Mouse (Mus musculus) kidney, postnatal 0 days (tissue): Measurements from ENCODE around the gene Ptger4. TPM values are rescaled to one million over a fixed set of nuclear protein-coding genes. Genes with fewer than 3 reads are reported as not detected.
A peak's percentile ranks its signal among the peaks of the same experiment; 100 is the strongest.

Source experiments
- ATAC-seq: fragments of 200-750 bp; cut with Nextera tagmentation; replicated peaks from 2 replicates; pipeline ENCODE4 v1.8.0; 2017; ENCODE audit warnings: low read depth, moderate number of reproducible peaks, moderate TSS enrichment, moderate library complexity; ENCODE audit not compliant: low FRiP score
- DNase-seq: peaks from one replicate; pipeline ENCODE4 v3.0.0-alpha.2; 2016; ENCODE audit warnings: low spot score
- H3K27ac ChIP-seq: fragments of 300-500 bp; sonication (generic); 2 replicates; pipeline ENCODE4 v1.5.1; 2014; ENCODE audit warnings: mild to moderate bottlenecking
- H3K27me3 ChIP-seq: fragments of 300-500 bp; sonication (generic); 2 replicates; pipeline ENCODE4 v1.6.1; 2014; ENCODE audit warnings: low read length, mixed read lengths; ENCODE audit not compliant: insufficient read depth
- H3K36me3 ChIP-seq: fragments of 300-500 bp; sonication (generic); 2 replicates; pipeline ENCODE4 v1.6.1; 2014; ENCODE audit warnings: low read length, mixed read lengths; ENCODE audit not compliant: insufficient read depth
- H3K4me1 ChIP-seq: fragments of 300-500 bp; sonication (generic); replicated peaks from 2 replicates; pipeline ENCODE4 v1.6.1; 2014; ENCODE audit warnings: antibody characterized with exemption, low read length, mixed read lengths; ENCODE audit not compliant: insufficient read depth
- H3K4me2 ChIP-seq: fragments of 300-500 bp; sonication (generic); 2 replicates; pipeline ENCODE4 v1.6.1; 2014; ENCODE audit warnings: mild to moderate bottlenecking, low read length, moderate library complexity, mixed read lengths
- H3K4me3 ChIP-seq: fragments of 300-500 bp; sonication (generic); replicated peaks from 2 replicates; pipeline ENCODE4 v1.5.1; 2014; ENCODE audit warnings: low read depth, low read length
- H3K9ac ChIP-seq: fragments of 300-500 bp; sonication (generic); 2 replicates; pipeline ENCODE4 v1.6.1; 2014; ENCODE audit warnings: low read depth, low read length
- H3K9me3 ChIP-seq: fragments of 300-500 bp; sonication (generic); replicated peaks from 2 replicates; pipeline ENCODE4 v1.6.1; 2016; ENCODE audit warnings: low read length, inconsistent platforms, mixed read lengths
- CTCF ChIP-seq: IDR thresholded peaks from 2 replicates; pipeline ENCODE4 v1.5.1; 2016; ENCODE audit warnings: antibody characterized with exemption, low read depth, mild to moderate bottlenecking, moderate library complexity
- WGBS: fragments of 180-500 bp; shearing (Covaris S2); extraction: QIAGEN DNeasy Blood & Tissue Kit; methylation state at CpG from one replicate; pipeline ENCODE4 v1.1.7; 2014; 5-methylcytosine and 5-hydroxymethylcytosine counted together
- polyA plus RNA-seq: library from polyadenylated mRNA; unstranded; fragments of >200 nt; fragmentation: Nextera tagmentation; extraction: Ambion mirVana; gene quantifications from 2 replicates; pipeline ENCODE4 v1.2.1, GENCODE M21; 2015

Ptger4 gene
- polyA plus RNA-seq, 1 experiment from 2014 or later, result 4.6 TPM

DNA sequence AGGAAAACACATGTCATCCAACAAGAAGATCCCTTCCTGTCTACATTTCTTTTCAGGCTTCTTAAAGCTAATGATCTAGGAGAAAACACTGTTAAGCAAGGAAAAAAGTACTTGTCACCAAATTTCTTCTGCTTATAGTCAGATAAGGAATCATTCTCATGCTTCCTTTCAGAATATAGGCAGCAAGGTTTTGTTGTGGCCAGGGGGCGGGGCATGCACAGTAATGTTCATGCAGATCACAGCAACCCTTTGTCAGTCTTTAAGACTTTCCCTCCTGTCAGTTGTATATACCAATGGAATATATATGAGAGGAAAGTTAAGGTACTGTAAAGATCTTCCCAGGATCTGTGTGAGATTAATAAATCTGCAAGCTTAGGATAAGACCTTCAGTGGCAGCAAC, 30.0 kb upstream of the Ptger4 start:
- no peaks in the 10 kb centered on the region for H3K36me3 ChIP-seq
- ATAC-seq (no peak), DNase-seq (no peak)
- TF ChIP-seq CTCF, result no peak
- no peak overlapping the region for H3K4me3 ChIP-seq
- H3K27me3 ChIP-seq, result no peaks in the 10 kb centered on the region
- H3K9me3 ChIP-seq, result no peaks in the 10 kb centered on the region; the same call in 1 of the 2 replicates
- H3K9ac ChIP-seq, result no peak overlapping the region
- H3K27ac ChIP-seq, result no peak overlapping the region
- WGBS, result 89% methylated on average over 1 of the region's 1 CpGs
- H3K4me2 ChIP-seq, result no peak overlapping the region
- no peaks in the 10 kb centered on the region for H3K4me1 ChIP-seq

DNA sequence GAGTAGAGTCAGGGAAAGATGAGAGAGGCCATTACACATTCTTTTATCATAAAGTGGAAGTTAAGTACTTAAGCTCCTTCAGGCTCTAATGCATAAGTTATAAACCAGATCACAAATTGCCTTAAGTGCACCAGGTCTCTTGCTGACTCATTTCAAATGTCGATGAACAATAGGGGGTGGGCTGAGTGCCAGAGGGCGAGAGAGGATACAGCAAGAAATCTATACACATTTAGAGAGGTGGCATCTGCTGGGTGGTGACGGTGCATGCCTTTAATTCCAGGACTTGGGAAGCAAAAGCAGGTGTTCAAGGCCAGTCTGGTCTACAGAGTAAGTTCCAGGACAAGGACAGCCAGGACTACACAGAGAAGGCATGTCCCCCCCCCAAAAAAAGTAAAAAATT, 22.1 kb upstream of the Ptger4 start:
- DNase-seq, result no peak
- WGBS, result 74% methylated on average over 3 of the region's 3 CpGs

DNA sequence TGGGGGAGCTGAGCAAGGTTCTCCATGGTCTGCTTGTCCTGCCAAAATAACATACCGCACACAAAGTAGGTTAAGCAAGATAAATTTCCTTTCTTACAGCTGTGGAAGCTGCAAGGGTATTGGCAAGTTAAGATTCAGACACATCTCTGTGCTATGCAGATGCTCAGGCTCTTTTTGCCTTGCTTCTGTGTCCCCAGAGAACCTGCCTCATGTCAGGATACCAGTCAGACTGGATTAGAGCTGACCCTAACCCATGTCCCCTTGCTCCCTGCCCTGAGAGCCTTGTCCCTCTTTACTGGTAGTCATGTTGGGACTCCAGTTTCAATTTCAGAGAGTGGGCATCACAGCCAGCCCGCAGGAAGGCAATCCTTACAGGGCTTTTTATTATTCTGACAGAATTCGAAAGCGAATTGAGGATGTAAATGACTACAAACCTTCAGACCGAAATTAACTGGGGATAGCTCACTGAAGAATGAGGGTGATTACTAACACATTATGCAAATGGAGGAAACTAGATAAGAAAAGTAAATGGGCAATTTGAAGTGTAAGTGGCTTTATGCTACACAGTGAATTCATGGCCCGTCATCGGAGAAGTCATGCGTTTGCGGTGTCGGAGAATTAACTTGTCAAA, 19.0 kb upstream of the Ptger4 start:
- 22% methylated on average over 10 of the region's 10 CpGs for WGBS
- ATAC-seq (no peak), DNase-seq (peak; percentile 57)
- Histone ChIP-seq H3K9ac (no peak overlapping the region), H3K4me1 (no peaks in the 10 kb centered on the region), H3K27me3 (no peaks in the 10 kb centered on the region), H3K4me3 (0 out of 2 replicates have a peak overlapping the region, but pooled peaks have one; percentile 4), H3K9me3 (no peaks in the 10 kb centered on the region), H3K4me2 (peak overlapping the region; percentile 32; the same call in 1 of the 2 replicates), H3K36me3 (no peaks in the 10 kb centered on the region), H3K27ac (no peak overlapping the region)
- TF ChIP-seq CTCF, result no peak

More for the DNA sequence above, 22.1 kb upstream of the Ptger4 start:
- no peaks in the 10 kb centered on the region for H3K36me3 ChIP-seq
- TF ChIP-seq CTCF, result no peak
- H3K27ac ChIP-seq, result no peak overlapping the region
- H3K4me2 ChIP-seq, result no peak overlapping the region
- H3K4me3 ChIP-seq, result no peak overlapping the region
- H3K4me1 ChIP-seq, result no peaks in the 10 kb centered on the region
- H3K9me3 ChIP-seq, result no peaks in the 10 kb centered on the region
- H3K27me3 ChIP-seq, result no peaks in the 10 kb centered on the region
- ATAC-seq, result no peak
- no peak overlapping the region for H3K9ac ChIP-seq

DNA sequence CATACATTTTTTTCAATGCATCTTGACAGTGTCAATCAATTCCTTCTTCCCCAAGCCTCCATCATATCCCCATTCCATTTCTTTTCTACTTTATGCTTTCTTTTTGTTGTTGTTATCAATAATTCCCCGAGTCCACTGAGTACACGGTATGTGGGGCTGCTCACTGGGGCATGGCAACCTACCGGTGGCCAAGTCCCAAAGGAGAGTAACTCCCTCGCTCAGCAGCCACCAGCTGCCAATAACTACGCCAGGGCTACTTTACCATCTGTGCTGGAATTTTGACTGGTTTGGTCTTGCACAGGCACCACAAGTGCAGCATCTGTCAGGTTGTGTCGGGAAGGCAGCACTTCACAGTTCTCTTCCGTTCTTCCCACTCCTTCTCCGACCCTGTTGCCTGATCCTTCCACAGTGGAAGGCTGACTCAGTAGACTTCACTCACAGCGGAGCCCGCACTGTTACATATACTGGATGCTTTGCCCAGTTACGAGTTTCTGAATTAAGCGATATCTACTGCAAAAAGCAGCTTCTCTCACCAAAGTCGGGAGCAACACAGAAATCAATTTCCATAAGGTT, 18.2 kb upstream of the Ptger4 start:
- no peaks in the 10 kb centered on the region for H3K36me3 ChIP-seq
- H3K9ac ChIP-seq, result no peak overlapping the region
- WGBS, result 54% methylated on average over 13 of the region's 13 CpGs
- H3K9me3 ChIP-seq, result no peaks in the 10 kb centered on the region
- TF ChIP-seq CTCF, result no peak
- 0 out of 2 replicates have a peak, but pooled peaks have one; percentile 54 for ATAC-seq
- H3K4me2 ChIP-seq, result peak overlapping the region; percentile 21
- no peak overlapping the region for H3K4me3 ChIP-seq
- no peaks in the 10 kb centered on the region for H3K4me1 ChIP-seq
- DNase-seq, result peak; percentile 20
- no peaks in the 10 kb centered on the region for H3K27me3 ChIP-seq
- no peak overlapping the region for H3K27ac ChIP-seq

DNA sequence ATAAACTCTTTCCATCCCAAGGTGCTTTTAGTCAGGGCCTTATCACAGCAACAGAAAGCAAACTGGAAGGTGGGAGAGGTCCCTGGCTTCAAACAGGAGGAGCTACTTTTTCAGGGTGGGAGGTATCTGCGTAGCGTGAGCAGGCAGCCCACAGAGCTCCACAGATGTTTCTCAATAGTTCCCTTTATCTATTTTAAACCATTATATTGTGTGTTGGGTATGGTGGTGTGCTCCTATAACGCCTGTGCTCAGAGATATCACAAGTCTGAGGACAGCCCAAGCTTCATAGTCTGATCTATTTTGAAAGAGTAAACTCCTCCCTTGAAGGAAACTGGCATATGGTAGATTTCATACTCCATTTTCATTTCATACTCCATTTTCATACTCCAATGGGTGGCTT, 17.0 kb upstream of the Ptger4 start:
- H3K36me3 ChIP-seq, result no peaks in the 10 kb centered on the region
- no peaks in the 10 kb centered on the region for H3K27me3 ChIP-seq
- no peak for TF ChIP-seq CTCF
- no peak for ATAC-seq
- H3K9ac ChIP-seq, result no peak overlapping the region
- WGBS, result 70% methylated on average over 3 of the region's 3 CpGs
- H3K4me2 ChIP-seq, result no peak overlapping the region
- H3K4me1 ChIP-seq, result no peaks in the 10 kb centered on the region
- H3K27ac ChIP-seq, result no peak overlapping the region
- H3K9me3 ChIP-seq, result no peaks in the 10 kb centered on the region
- no peak for DNase-seq
- H3K4me3 ChIP-seq, result no peak overlapping the region

DNA sequence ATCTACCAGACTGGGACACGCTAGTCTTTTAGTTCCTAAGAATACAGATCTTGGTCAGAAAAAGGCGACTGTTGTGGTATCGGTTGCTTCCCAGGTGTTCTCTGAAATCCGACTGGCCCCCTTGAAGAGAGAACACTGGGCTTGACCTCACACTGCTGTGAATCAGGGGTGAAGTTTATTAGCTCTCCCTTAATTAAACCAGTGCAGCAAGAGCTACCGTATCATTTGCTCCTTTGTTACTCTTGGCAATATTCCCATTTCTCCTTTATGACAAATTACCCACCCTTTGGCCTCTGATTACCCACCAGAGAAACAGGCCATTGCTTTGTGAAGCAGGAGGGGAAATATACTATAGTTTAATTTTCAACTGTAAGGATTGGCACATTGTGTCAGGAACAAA, 16.2 kb upstream of the Ptger4 start:
- ATAC-seq (peak; percentile 45; the same call in 1 of the 2 replicates), DNase-seq (peak; percentile 73)
- no peak overlapping the region for H3K4me3 ChIP-seq
- no peaks in the 10 kb centered on the region for H3K36me3 ChIP-seq
- H3K27me3 ChIP-seq, result no peaks in the 10 kb centered on the region
- no peaks in the 10 kb centered on the region for H3K4me1 ChIP-seq
- TF ChIP-seq CTCF, result no peak
- H3K9me3 ChIP-seq, result no peaks in the 10 kb centered on the region
- 20% methylated on average over 5 of the region's 5 CpGs for WGBS
- H3K27ac ChIP-seq, result no peak overlapping the region
- no peak overlapping the region for H3K9ac ChIP-seq
- no peak overlapping the region for H3K4me2 ChIP-seq
